Mouse (Mus musculus) liver, embryonic 15.5 days (tissue): ENCODE data around the gene Sarnp. TPM values are rescaled to one million over a fixed set of nuclear protein-coding genes. Genes with fewer than 3 reads are reported as not detected.

Source experiments
- ATAC-seq: fragments of 200-750 bp; cut with Nextera tagmentation; 2 replicates; pipeline ENCODE4 v1.8.0; 2017; ENCODE audit warnings: moderate number of reproducible peaks, mild to moderate bottlenecking, moderate library complexity; ENCODE audit not compliant: insufficient read depth
- H3K27ac ChIP-seq: fragments of 300-500 bp; sonication (generic); replicated peaks from 2 replicates; pipeline ENCODE4 v1.5.1; 2015; ENCODE audit warnings: mild to moderate bottlenecking, inconsistent platforms
- H3K27me3 ChIP-seq: fragments of 300-500 bp; sonication (generic); 2 replicates; pipeline ENCODE4 v1.6.1; 2015; ENCODE audit warnings: mild to moderate bottlenecking, inconsistent platforms
- H3K36me3 ChIP-seq: fragments of 300-500 bp; sonication (generic); replicated peaks from 2 replicates; pipeline ENCODE4 v1.6.1; 2015; ENCODE audit warnings: moderate library complexity, mild to moderate bottlenecking, inconsistent platforms
- H3K4me1 ChIP-seq: fragments of 300-500 bp; sonication (generic); replicated peaks from 2 replicates; pipeline ENCODE4 v1.6.1; 2015; ENCODE audit warnings: inconsistent platforms
- H3K4me2 ChIP-seq: fragments of 300-500 bp; sonication (generic); 2 replicates; pipeline ENCODE4 v1.6.1; 2015; ENCODE audit warnings: moderate library complexity, mild to moderate bottlenecking, inconsistent platforms
- H3K4me3 ChIP-seq: fragments of 300-500 bp; sonication (generic); replicated peaks from 2 replicates; pipeline ENCODE4 v1.5.1; 2015; ENCODE audit warnings: mild to moderate bottlenecking, inconsistent platforms
- H3K9ac ChIP-seq: fragments of 300-500 bp; sonication (generic); 2 replicates; pipeline ENCODE4 v1.6.1; 2015; ENCODE audit warnings: moderate library complexity, mild to moderate bottlenecking, inconsistent platforms
- H3K9me3 ChIP-seq: fragments of 300-500 bp; sonication (generic); replicated peaks from 2 replicates; pipeline ENCODE4 v1.6.1; 2016; ENCODE audit warnings: inconsistent platforms
- WGBS: fragments of 180-500 bp; shearing (Covaris S2); methylation state at CpG from one replicate; pipeline ENCODE4 v1.1.7; 2015; ENCODE audit warnings: mixed read lengths; ENCODE audit not compliant: insufficient replicate concordance; 5-methylcytosine and 5-hydroxymethylcytosine counted together
- polyA plus RNA-seq: library from polyadenylated mRNA; unstranded; fragments of >200 nt; fragmentation: Nextera tagmentation; extraction: Ambion mirVana; gene quantifications from 2 replicates; pipeline ENCODE4 v1.2.1, GENCODE M21; 2015

Sarnp gene
- 89.5 and 99.7 TPM in 2 replicates for polyA plus RNA-seq

DNA sequence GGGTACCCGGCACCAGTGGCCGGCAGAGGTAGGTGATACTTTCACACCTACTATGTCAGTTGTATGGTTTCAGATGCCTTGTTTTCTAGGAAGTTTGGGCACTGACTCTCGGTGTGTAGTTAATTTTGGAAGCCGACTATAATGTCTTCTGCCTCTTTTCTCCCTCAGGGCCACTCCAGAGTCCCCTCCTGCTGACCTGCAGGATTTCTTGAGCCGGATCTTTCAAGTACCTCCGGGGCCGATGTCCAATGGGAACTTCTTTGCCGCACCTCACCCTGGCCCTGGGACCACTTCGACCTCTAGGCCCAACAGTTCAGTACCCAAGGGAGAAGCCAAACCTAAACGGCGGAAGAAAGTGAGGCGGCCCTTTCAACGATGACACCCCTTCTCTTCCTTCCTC is at the start of gene Sarnp:
Gene Sarnp (plus strand): TSS at position 301 of the 400 bp plus-strand sequence.
- Histone ChIP-seq H3K4me2 (no peak within 1 kb of the TSS), H3K9me3 (no peaks in the 10 kb centered on the region), H3K27me3 (no peaks in the 10 kb centered on the region), H3K4me1 (peaks cover 16% of the 10 kb centered on the region), H3K9ac (no peak within 1 kb of the TSS), H3K27ac (no peak within 1 kb of the TSS), H3K4me3 (no peak within 1 kb of the TSS), H3K36me3 (peaks cover 63% of the 10 kb centered on the region)
- WGBS, result 76% methylated on average over 13 of the region's 13 CpGs
- no peak for ATAC-seq

DNA sequence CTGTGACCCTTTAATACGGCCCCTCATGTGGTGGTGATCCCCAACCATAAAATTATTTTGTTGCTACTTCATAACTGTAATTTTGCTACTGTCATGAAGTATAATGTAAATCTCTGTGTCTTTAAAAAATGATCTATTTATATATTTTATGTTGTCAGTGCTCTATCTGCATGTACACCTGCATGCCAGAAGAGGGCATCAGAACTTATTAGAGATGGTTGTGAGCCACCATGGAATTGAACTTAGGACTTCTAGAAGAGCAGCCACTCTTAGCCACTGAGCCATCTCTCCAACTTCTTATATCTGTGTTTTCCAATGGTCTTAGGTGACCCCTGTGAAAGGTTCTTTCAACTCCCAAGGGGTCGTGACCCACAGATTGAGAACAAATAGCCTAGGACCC is 44.2 kb upstream of the Sarnp start:
- H3K4me1 ChIP-seq, result peaks cover 4% of the 10 kb centered on the region; the same call in 1 of the 2 replicates
- H3K4me2 ChIP-seq, result no peak overlapping the region
- H3K36me3 ChIP-seq, result no peaks in the 10 kb centered on the region; the same call in 1 of the 2 replicates
- WGBS, result 44% methylated on average over 2 of the region's 2 CpGs
- H3K9me3 ChIP-seq, result no peaks in the 10 kb centered on the region
- no peak overlapping the region for H3K9ac ChIP-seq
- H3K4me3 ChIP-seq, result no peak overlapping the region
- no peak for ATAC-seq
- no peaks in the 10 kb centered on the region for H3K27me3 ChIP-seq
- no peak overlapping the region for H3K27ac ChIP-seq

DNA sequence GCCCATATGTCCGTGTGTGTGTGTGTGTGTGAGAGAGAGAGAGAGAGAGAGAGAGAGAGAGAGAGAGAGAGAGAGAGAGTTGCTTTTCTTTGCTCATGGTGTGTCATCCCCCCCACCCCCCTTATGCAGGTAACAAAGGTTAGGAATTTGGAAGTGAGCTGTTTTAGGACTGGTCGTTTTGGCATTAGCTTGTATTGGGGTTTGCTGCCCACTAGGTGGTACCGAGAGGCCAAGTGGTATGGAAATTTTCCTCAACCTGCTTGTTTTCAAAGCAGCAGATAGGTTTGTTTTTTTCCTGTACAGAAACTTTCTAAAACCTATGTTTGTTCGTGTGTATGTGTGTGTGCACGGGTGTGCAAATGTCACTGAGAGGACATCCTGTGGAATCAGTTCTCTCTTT is 43.4 kb upstream of the Sarnp start:
- Histone ChIP-seq H3K9ac (no peak overlapping the region), H3K4me1 (peaks cover 6% of the 10 kb centered on the region; the same call in 1 of the 2 replicates), H3K9me3 (no peaks in the 10 kb centered on the region), H3K4me3 (no peak overlapping the region), H3K27me3 (no peaks in the 10 kb centered on the region), H3K27ac (no peak overlapping the region), H3K4me2 (no peak overlapping the region), H3K36me3 (no peaks in the 10 kb centered on the region)
- ATAC-seq, result no peak
- 18% methylated on average over 5 of the region's 5 CpGs for WGBS

DNA sequence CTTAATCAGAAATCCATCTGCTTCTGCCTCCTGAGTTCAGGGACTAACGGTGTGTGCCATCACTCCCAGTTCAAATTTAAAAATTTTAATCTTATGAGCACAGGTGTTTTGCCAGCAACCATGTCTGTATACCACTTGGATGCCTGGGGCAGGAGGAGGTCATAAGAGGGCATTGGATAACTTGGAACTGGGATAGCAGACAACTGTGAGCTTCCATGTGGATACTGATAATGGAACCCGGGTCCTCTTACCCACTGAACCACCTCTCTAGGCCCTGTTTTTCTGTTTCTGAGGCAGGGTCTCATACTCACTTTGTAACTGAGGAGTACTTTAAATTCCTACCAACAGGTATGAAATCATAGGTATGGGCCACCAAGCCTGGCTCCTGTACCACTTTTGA is 38.7 kb upstream of the Sarnp start:
- H3K9ac ChIP-seq, result no peak overlapping the region
- no peaks in the 10 kb centered on the region for H3K36me3 ChIP-seq
- no peaks in the 10 kb centered on the region for H3K27me3 ChIP-seq
- H3K9me3 ChIP-seq, result no peaks in the 10 kb centered on the region
- H3K4me1 ChIP-seq, result peaks cover 11% of the 10 kb centered on the region; the same call in 1 of the 2 replicates
- H3K4me3 ChIP-seq, result no peak overlapping the region
- no peak for ATAC-seq
- H3K27ac ChIP-seq, result 0 out of 2 replicates have a peak overlapping the region, but pooled peaks have one; percentile 9
- WGBS, result 51% methylated on average over 2 of the region's 2 CpGs
- no peak overlapping the region for H3K4me2 ChIP-seq

DNA sequence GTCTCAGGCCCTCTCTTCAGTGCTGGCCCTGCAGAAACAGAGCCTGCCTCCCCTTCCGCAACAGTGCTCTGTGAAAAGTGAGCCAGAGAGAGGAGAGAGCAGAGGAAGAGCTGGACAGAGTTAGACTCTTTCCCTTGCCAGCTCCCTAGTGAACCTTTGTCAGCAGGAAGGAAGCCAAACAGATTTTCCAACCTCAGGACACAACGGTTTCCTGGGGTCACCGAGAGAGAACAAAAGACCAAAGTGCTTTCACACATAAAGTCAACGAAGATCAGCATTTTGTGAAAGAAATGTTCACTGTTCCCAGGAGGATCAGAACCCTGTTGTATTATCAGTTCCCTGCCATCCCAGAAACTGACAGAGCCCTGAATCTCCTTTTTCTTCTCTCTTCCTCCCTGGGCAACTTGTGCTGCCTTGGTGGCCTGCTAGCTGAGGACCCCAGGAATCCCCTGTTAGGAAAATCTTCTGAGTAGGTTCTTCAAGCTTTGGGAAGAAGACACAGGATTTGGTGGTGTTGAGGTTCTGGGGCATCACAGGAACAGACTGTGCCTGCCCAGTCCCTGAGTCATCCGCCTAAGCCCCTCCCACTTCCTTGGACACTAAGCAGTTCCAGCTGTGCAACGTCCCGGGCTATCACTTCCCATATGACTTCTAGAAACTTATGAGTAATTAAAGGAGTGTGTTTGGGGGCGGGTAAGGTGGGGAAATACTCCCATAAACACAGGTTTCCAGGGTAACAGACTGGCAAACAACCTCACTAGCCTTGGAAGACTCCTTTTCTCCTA is 37.9 kb upstream of the Sarnp start:
- Histone ChIP-seq H3K4me1 (peaks cover 11% of the 10 kb centered on the region; the same call in 1 of the 2 replicates), H3K4me2 (no peak overlapping the region), H3K9ac (no peak overlapping the region), H3K9me3 (0 out of 2 replicates have a peak, but pooled peaks cover 4% of the 10 kb centered on the region), H3K27ac (0 out of 2 replicates have a peak overlapping the region, but pooled peaks have one; percentile 42), H3K27me3 (no peaks in the 10 kb centered on the region), H3K4me3 (no peak overlapping the region), H3K36me3 (no peaks in the 10 kb centered on the region)
- peak; percentile 77 for ATAC-seq
- 17% methylated on average over 8 of the region's 8 CpGs for WGBS

DNA sequence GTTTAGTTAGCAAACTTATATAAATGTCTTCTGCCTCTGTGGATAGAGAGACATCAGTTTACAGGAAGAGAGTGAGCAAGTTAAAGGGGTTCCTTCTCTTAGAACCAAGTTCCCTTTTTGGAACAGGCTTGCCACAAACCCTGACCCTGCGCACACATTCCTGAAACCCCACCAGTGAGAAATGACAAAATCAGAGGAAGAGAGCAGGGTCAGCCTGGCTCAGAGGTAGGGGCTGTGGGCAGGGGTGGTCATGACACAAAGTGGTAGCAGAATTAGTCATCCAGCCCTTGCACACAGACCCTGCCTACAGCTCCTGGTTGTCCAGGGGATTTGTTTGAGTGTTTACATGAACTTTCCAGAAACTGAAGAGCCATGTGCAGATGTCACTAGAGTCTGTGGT is 36.9 kb upstream of the Sarnp start:
- Histone ChIP-seq H3K4me3 (no peak overlapping the region), H3K27me3 (no peaks in the 10 kb centered on the region), H3K9me3 (0 out of 2 replicates have a peak, but pooled peaks cover 4% of the 10 kb centered on the region), H3K9ac (no peak overlapping the region), H3K4me2 (no peak overlapping the region), H3K4me1 (peaks cover 11% of the 10 kb centered on the region; the same call in 1 of the 2 replicates), H3K36me3 (no peaks in the 10 kb centered on the region), H3K27ac (no peak overlapping the region)
- 23% methylated on average over 1 of the region's 1 CpGs for WGBS
- ATAC-seq, result no peak

DNA sequence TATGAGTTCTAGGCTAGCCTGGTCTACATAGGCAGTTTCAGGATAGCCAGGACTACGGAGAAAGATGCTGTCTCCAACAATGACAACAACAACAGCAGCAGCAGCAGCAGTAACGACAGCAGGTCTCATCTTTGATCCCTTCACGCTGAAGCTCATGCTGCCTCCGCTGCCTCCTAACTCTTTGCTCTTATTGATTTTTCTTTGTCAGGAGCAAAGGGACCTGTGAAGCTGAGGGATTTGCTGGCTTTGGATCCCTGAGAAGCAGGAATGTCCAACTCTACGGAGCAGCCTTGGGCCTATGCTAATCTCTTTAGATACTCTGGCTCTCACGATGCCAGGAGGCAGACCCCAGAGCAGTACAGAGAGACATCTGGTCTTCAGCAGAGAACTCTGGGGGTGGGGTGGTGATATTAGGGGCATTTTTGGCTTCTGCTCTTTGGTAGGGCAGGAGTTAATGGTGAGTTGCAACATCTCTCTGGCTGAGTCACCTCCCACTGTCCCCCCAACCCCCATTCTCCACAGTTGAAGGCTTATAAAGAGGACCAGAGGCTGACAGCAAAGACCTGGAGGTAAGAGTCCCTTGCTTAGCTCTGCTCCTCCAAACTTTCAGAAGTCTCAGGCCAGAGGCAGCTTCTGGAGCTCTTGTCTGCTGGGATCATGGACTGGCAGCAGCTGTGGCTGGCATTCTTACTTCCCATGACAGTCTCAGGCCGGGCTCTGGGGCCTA is 26.6 kb upstream of the Sarnp start, which contains the start of gene Mmp19:
Gene Mmp19 (plus strand): TSS at position 513 of the 727 bp plus-strand sequence.
- H3K4me3 ChIP-seq, result peak within 1 kb of the TSS; percentile 42
- 50% methylated on average over 7 of the region's 7 CpGs for WGBS
- H3K9me3 ChIP-seq, result no peaks in the 10 kb centered on the region
- ATAC-seq, result peak; percentile 71; the same call in 1 of the 2 replicates
- peak within 1 kb of the TSS; percentile 48 for H3K4me2 ChIP-seq
- H3K9ac ChIP-seq, result no peak within 1 kb of the TSS
- peak within 1 kb of the TSS; percentile 64 for H3K27ac ChIP-seq
- H3K27me3 ChIP-seq, result no peaks in the 10 kb centered on the region
- peaks cover 5% of the 10 kb centered on the region; the same call in 1 of the 2 replicates for H3K4me1 ChIP-seq
- no peaks in the 10 kb centered on the region for H3K36me3 ChIP-seq

DNA sequence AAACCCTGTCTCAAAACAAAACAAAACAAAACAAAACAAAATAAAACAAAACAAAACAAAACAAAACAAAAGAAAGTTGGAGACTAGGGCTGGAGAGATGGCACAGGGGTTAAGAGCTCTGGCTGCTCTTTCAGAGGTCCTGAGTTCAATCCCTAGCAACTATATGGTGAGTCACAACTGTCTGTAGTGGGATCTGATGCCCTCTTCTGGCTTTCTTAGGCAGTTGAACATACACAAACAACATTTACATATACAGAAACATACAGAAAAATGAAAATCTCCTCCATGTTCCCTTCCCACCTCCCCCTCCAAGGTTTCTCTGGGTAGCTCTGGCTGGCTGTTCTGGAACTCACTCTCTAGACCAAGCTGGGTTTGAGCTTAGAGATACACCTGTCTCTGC is 25.1 kb upstream of the Sarnp start:
- H3K4me3 ChIP-seq, result no peak overlapping the region
- H3K4me2 ChIP-seq, result no peak overlapping the region
- no peaks in the 10 kb centered on the region for H3K27me3 ChIP-seq
- peaks cover 5% of the 10 kb centered on the region; the same call in 1 of the 2 replicates for H3K4me1 ChIP-seq
- H3K9me3 ChIP-seq, result no peaks in the 10 kb centered on the region
- no peaks in the 10 kb centered on the region for H3K36me3 ChIP-seq
- ATAC-seq, result no peak
- H3K27ac ChIP-seq, result no peak overlapping the region
- no peak overlapping the region for H3K9ac ChIP-seq

DNA sequence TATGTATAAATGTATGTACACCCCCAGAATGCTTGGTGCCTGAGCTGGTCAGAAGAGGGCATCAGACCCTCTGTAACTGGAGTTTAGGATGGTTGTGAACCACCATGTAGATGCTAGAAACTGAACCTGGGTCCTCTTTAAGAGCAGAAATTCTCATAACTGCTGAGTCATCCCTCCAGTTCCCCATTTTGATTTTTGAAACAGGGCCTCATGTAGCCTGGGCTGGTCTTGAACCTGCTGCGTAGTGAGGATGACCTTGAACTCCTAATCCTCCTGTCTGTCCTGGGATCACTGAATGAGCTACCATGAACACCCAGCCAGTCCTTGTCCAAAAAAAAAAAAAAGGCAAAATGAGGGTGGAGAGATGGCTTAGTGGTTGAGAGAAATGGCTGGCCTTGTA is 23.9 kb upstream of the Sarnp start:
- H3K4me1 ChIP-seq, result peaks cover 5% of the 10 kb centered on the region; the same call in 1 of the 2 replicates
- H3K36me3 ChIP-seq, result no peaks in the 10 kb centered on the region
- H3K9me3 ChIP-seq, result no peaks in the 10 kb centered on the region
- H3K27ac ChIP-seq, result no peak overlapping the region
- no peak overlapping the region for H3K9ac ChIP-seq
- ATAC-seq, result no peak
- 76% methylated on average over 1 of the region's 1 CpGs for WGBS
- H3K4me2 ChIP-seq, result no peak overlapping the region
- H3K27me3 ChIP-seq, result no peaks in the 10 kb centered on the region
- H3K4me3 ChIP-seq, result no peak overlapping the region

DNA sequence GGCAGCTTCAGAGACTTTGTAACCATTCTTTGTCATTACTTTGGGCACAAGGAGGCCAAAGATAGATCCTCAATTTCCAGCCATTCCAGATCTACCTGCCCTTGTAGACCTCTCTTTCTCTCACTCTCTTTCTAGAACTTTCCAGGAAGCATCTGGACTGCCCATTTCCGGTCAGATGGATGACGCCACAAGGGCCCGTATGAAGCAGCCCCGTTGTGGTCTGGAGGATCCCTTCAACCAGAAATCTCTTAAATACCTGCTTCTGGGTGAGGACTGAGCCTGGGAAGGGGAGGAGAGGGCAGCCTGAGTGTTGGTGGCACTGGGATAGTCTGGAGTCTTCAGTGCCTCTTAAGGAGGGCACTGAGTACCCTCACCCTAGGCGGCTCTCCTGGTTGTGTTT is 22.7 kb upstream of the Sarnp start:
- no peak overlapping the region for H3K9ac ChIP-seq
- ATAC-seq, result no peak
- H3K4me1 ChIP-seq, result peaks cover 5% of the 10 kb centered on the region; the same call in 1 of the 2 replicates
- no peak overlapping the region for H3K27ac ChIP-seq
- H3K9me3 ChIP-seq, result no peaks in the 10 kb centered on the region
- H3K27me3 ChIP-seq, result no peaks in the 10 kb centered on the region
- H3K4me2 ChIP-seq, result no peak overlapping the region
- no peaks in the 10 kb centered on the region for H3K36me3 ChIP-seq
- H3K4me3 ChIP-seq, result no peak overlapping the region
- WGBS, result 64% methylated on average over 5 of the region's 5 CpGs

DNA sequence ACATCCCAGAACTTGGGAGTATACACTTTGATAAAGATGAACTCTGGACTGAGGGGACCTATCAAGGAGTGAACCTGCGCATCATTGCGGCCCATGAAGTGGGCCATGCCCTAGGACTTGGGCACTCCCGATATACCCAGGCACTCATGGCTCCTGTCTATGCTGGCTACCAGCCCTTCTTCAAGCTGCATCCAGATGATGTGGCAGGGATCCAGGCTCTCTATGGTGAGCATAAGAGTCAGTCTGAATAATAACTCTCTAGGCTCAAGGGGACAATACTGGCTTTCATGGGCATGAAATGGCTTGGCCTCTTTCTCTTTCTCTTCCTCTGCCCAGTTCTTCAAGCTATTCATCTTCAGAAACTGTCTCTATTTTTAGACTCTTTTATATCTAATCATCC is 21.6 kb upstream of the Sarnp start:
- H3K27ac ChIP-seq, result no peak overlapping the region
- H3K36me3 ChIP-seq, result no peaks in the 10 kb centered on the region
- ATAC-seq, result no peak
- H3K4me2 ChIP-seq, result no peak overlapping the region
- H3K4me3 ChIP-seq, result no peak overlapping the region
- no peaks in the 10 kb centered on the region for H3K9me3 ChIP-seq
- no peak overlapping the region for H3K9ac ChIP-seq
- H3K4me1 ChIP-seq, result peaks cover 5% of the 10 kb centered on the region; the same call in 1 of the 2 replicates
- 82% methylated on average over 3 of the region's 3 CpGs for WGBS
- no peaks in the 10 kb centered on the region for H3K27me3 ChIP-seq
